Mouse (Mus musculus): ENCODE measurements around the gene Iglon5.

DNA sequence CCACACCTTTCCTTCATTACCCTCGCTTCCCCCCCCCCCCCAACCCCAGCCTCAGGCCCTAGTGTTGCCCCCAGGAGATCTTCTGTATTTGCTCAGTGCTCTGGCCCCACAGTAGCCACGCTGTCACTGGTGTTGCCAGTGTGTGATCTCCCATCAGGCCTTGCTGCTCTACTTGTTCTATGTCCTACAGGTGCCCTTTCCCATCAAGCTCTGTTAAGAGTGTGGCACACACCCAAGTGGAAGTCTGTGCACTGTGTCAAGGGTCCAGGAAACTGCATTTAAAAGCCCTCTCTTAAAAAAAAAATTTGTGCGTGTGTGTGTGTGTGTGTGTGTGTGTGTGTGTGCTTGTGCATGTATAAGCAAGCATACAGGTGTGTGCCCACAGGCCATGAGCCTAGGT is 41.6 kb downstream of the Iglon5 start:
- no peak for TF ChIP-seq CTCF (IDR thresholded peaks at IDR 0.05; ENCODE audit: borderline replicate concordance, insufficient read depth, low read depth, low read length)
- no peak for TF ChIP-seq POLR2A (IDR thresholded peaks at IDR 0.05; ENCODE audit: borderline replicate concordance, insufficient read depth, low read length)
